Mouse (Mus musculus) lung, postnatal 0 days (tissue): ENCODE data around the gene Plpp6.

Experiments
- CTCF ChIP-seq: IDR thresholded peaks from 2 replicates; pipeline ENCODE4 v1.5.1; 2016; ENCODE audit warnings: antibody characterized with exemption, mild to moderate bottlenecking
- EP300 ChIP-seq: IDR thresholded peaks from 2 replicates; pipeline ENCODE4 v1.6.1; 2016; ENCODE audit warnings: antibody characterized with exemption, mild to moderate bottlenecking, control low read depth

- TF ChIP-seq CTCF (no peak), EP300 (peak; percentile 66)
Observed at GRCm38 (mm10) chr19:28970251-28970650, 6.5 kb downstream of the Plpp6 start.
